Mouse (Mus musculus) layer of hippocampus, adult 9-11 months (tissue): ENCODE measurements around the gene Zfp358.
A peak's percentile ranks its signal among the peaks of the same experiment; 100 is the strongest.

Source experiments
- DNase-seq: peaks from one replicate; pipeline ENCODE4 v3.0.0; 2022

The Zfp358 gene

GRCm38 (mm10) chr8:3492901-3493844 lies at the start of gene Zfp358:
TSS of gene Zfp358 (plus strand) at chr8:3493138.
- DNase-seq, result peak; percentile 68

DNA sequence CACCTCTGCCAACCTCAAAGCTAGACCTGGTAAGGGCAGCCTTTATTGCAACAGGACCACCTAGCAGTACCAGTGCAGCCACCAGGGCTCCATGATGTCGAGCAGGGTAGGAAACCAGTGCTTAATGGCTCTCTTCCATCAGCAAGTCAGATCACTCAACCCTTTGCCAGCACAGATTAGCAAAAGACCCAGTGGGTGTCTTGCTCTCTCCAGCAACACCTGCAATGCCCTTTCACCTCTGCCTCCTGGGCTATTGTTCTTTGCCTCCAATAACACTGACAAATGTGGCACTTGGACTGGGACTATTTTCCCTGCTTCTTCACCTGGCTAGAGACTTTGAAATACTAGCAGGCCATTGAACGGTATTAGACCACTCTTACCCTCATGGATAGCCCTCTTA lies 43.7 kb upstream of the Zfp358 start:
- no peak for DNase-seq

GRCm38 (mm10) chr8:3450670-3451069 lies 42.3 kb upstream of the Zfp358 start:
- DNase-seq, result no peak

- DNase-seq, result no peak
Observed at GRCm38 (mm10) chr8:3451992-3452391, 40.9 kb upstream of the Zfp358 start.

DNA sequence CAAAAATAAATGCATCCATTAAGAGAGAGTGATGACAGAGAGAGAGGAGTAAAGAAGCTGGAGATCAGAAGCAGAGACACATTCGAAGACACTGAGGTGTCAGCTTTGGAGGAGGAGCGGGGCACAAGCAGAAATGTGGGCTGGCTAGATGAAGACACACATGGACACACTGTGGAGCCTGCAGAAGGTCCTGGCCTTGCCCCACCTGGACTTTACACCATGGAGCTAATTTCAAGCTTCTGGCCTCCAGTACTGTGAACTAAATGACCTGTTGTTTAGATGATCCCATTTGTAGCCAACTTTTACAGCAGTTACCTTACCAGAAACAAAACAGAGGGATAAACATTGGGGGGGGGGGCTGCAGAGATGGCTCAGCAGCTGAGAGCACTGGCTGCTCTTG lies 29.7 kb upstream of the Zfp358 start:
- DNase-seq, result no peak

GRCm38 (mm10) chr8:3464309-3464708 lies 28.6 kb upstream of the Zfp358 start:
- no peak for DNase-seq

DNA sequence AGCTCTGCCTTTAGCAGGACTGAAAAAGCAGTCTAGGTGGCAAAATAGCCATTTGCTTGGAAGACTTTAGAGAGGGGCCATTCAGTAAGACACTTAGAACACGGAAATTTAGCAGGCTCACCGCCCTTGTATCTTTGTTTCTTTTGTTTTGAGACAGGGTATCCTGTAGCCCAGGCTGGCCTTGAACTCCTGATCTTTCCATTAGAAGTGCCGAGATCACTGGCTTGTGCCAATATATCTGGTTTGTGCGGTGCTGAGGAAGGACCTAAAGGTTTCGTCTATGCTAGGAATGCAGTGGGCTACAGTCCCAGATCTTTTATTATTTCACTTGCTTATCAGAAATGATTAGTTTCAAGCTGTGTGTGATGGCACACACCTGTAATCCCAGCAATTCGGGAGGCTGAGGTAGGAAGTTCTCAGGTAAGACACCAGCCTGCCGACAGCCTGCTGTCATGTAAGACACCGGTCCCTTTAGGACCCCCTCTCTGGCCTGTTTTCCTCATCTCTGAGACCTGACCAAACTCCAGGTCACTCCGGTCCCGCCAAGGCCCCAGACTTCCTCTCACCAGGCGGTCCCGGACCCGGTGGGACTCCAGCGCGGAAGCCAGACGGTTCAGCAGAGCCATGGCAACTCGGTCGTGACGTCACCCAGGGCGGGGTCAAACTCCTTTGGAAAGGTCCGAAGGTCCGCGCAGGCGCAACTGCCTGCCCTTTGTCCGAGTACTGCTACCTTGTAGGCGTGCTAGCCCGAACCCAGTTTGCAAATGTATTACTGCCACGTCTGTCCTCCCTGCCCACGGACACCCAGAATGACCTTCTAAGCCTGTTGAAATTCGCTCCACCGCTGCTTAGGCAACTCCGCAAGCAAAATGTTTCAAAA lies 25.7 kb upstream of the Zfp358 start, which contains the start of gene Pex11g:
TSS of gene Pex11g (minus strand) at position 675 of the 880 bp plus-strand sequence.
- peak; percentile 93 for DNase-seq

GRCm38 (mm10) chr8:3467886-3468545 lies 24.9 kb upstream of the Zfp358 start:
- no peak for DNase-seq

- DNase-seq, result no peak
Observed at GRCm38 (mm10) chr8:3468838-3469237, 24.1 kb upstream of the Zfp358 start.

DNA sequence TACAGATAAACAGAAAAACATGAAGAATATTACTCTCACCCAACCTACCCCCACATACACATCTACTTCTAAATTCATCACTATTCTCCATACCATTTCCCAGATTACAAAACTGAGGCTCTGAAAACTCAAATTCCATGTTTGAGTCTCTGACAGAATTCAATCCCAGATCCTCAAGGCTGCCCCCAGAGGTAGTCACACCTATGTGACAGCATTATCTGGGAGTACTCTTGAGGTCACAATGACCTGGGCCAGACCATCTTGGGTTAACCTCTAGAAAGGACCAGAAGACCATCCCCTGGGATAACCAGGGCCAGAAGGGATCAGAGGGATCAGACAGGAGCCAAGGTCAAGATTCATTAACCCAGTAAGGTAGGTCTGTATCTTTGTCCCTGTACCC lies 22.4 kb upstream of the Zfp358 start, which contains the start of gene Tex45:
TSS of gene Tex45 (plus strand) at position 301 of the 400 bp plus-strand sequence.
- no peak for DNase-seq

GRCm38 (mm10) chr8:3475715-3476429 lies 17.1 kb upstream of the Zfp358 start:
- no peak for DNase-seq

- DNase-seq, result no peak
Observed at GRCm38 (mm10) chr8:3480221-3480785, 12.6 kb upstream of the Zfp358 start.

DNA sequence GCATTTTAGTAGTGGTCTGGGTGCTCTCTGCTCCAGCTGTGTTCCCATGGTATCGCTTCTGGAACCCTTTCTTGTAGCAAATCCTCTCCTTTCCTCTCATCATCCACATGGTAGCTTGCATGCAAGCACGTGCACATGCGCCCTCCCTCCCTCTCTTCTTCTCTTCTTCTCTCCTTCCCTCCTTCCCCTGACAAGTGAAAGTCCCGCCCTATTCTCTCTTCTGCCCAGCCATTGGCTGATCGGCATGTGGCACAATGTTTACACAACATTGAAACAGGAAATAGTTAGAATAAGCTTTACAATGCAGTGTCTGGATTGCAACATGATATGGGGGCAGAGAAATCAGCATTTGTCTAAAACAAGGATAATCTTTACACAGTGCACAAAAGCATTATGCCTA lies 11.3 kb upstream of the Zfp358 start:
- no peak for DNase-seq

DNA sequence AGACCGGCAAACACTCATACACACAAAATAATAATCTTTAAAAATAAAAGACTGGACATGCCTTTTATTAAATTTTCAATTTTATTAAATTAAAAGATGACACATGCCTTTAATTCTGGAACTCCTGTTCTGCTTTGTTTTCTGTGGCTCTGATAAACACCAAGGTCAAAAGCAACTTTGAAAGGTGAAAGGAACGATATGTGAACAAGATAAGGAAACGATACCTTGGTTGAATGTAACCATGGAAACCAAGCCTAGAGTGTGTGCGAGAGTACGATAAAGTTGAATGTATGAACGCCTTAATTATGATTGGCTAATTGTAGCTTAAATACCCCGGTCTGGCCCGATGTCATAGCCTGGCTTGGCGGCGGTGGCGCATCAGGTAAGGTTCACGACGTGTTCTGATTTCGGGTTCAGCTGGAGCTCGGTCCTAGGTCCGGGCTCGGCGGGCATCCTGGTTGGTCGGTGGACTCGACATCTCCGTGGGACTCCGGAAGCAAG lies 10.6 kb upstream of the Zfp358 start:
- DNase-seq, result no peak

DNA sequence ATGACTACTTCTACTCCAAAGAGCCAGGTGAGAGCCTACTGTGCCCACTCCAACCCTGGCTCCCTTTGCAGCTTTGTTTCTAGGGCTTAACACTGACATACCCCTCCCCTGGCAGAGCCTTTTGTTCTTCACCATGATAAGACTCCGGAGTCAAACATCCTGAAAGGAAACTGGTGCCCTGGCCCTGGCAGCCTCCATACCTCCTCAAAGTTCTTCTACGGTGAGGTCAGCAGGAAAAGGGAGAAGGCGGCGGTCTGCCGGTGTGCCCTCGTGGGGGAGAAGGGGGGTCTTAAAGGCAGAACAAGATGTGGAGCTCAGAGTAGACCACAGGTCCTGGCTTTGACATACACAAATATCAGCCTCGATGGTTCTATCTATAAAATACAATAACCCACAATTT lies 9.4 kb upstream of the Zfp358 start:
- no peak for DNase-seq

- DNase-seq, result no peak
Observed at GRCm38 (mm10) chr8:3485192-3485591, 7.7 kb upstream of the Zfp358 start.

DNA sequence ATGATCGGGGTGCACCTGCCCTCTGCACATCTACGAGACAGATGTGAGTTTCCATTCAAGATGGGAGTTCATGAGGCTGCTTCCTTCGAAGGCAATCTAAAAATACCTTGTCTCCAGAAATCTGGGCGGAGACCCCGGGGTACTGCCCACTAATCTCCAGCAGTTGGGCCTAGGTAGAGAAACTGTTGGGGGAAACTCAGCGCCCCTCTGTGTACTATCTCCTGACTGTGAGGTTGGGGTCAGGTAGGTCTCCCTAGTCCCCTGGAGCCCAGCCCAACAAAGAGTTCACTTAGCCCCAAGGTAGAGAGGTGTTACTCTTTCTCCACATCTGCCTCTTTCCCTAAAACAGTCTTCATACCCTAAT lies 889 bp downstream of the Zfp358 start:
- no peak for DNase-seq

GRCm38 (mm10) chr8:3495578-3496427 lies 2.9 kb downstream of the Zfp358 start:
- DNase-seq, result no peak

- DNase-seq, result no peak
Observed at GRCm38 (mm10) chr8:3496428-3496748, 3.5 kb downstream of the Zfp358 start.

DNA sequence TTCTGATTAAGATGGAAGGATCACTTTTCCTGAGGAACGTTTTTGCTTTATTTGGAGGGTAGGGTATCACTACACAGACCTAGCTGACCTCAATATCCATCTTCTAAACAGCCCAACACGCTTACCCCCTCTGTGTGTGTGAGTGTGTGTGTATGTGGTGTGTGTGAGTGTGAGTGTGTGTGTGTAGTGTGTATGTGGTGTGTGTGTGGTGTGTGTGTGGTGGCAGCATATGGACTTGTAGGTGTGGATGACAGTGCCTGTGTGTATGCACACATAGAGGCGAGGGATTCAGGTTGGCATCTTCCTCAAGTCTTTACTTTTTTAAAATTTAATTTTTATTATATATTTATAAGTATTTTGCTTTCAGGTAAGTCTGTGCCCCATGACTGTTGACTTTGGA lies 5.6 kb downstream of the Zfp358 start:
- DNase-seq, result no peak

GRCm38 (mm10) chr8:3499751-3500150 lies 6.8 kb downstream of the Zfp358 start:
- DNase-seq, result no peak
